Mouse (Mus musculus): ENCODE data around the gene Tgm1. TPM values are rescaled to one million over a fixed set of nuclear protein-coding genes. Genes with fewer than 3 reads are reported as not detected.

Gene Tgm1
- polyA plus RNA-seq, 1 experiment, result 0.96 TPM

- no peak for TF ChIP-seq POLR2A (IDR thresholded peaks at IDR 0.05; ENCODE audit: borderline replicate concordance, extremely low read depth, insufficient read depth, insufficient read length, poor library complexity, severe bottlenecking)
- TF ChIP-seq CTCF (IDR thresholded peaks at IDR 0.05; ENCODE audit: borderline replicate concordance, extremely low read depth, insufficient read depth, insufficient read length), result no peak
- DNase-seq (ENCODE audit: low read depth), result peak; percentile 14
Measured at GRCm38 (mm10) chr14:55722438-55722945, 8.8 kb upstream of the Tgm1 start.

- TF ChIP-seq POLR2A (IDR thresholded peaks at IDR 0.05; ENCODE audit: borderline replicate concordance, extremely low read depth, insufficient read depth, insufficient read length, poor library complexity, severe bottlenecking) (peak; percentile 44; the same call in 1 of the 2 replicates), CTCF (IDR thresholded peaks at IDR 0.05; ENCODE audit: borderline replicate concordance, extremely low read depth, insufficient read depth, insufficient read length) (peak; percentile 94)
- peak; percentile 98 for DNase-seq (ENCODE audit: low read depth)
Measured at GRCm38 (mm10) chr14:55721700-55722437, 8.1 kb upstream of the Tgm1 start, which contains the start of gene Rabggta. Gene Rabggta (minus strand): TSS chr14:55722263.

DNA sequence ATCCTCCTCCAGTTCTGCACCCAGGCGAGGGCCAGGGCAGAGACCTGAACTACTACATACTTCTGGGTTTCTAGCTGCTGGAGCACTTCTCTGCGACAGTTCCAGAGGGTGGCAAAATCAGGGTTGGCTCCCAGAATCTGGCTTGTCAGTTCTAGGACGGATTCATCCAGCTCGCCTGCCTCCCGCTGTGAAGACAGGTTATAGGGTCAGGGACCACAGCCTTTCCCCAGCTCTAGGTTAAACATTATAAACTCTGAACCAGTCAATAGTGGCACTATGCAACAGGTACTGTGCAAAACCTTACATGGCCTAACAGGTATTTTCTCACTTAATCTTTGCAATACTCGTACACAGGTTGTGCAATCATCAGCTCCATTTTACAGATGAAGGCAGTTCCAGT lies 7.3 kb upstream of the Tgm1 start:
- no peak for DNase-seq (ENCODE audit: low read depth)
- TF ChIP-seq CTCF (IDR thresholded peaks at IDR 0.05; ENCODE audit: borderline replicate concordance, extremely low read depth, insufficient read depth, insufficient read length) (no peak), POLR2A (IDR thresholded peaks at IDR 0.05; ENCODE audit: borderline replicate concordance, extremely low read depth, insufficient read depth, insufficient read length, poor library complexity, severe bottlenecking) (no peak)

GRCm38 (mm10) chr14:55720666-55721065 lies 6.9 kb upstream of the Tgm1 start:
- TF ChIP-seq POLR2A (IDR thresholded peaks at IDR 0.05; ENCODE audit: borderline replicate concordance, extremely low read depth, insufficient read depth, insufficient read length, poor library complexity, severe bottlenecking) (no peak), CTCF (IDR thresholded peaks at IDR 0.05; ENCODE audit: borderline replicate concordance, extremely low read depth, insufficient read depth, insufficient read length) (no peak)
- DNase-seq (ENCODE audit: low read depth), result no peak

- no peak for TF ChIP-seq POLR2A (IDR thresholded peaks at IDR 0.05; ENCODE audit: borderline replicate concordance, extremely low read depth, insufficient read depth, insufficient read length, poor library complexity, severe bottlenecking)
- TF ChIP-seq CTCF (IDR thresholded peaks at IDR 0.05; ENCODE audit: borderline replicate concordance, extremely low read depth, insufficient read depth, insufficient read length), result no peak
- no peak for DNase-seq (ENCODE audit: low read depth)
Measured at GRCm38 (mm10) chr14:55719737-55720136, 6.0 kb upstream of the Tgm1 start.

- TF ChIP-seq POLR2A (IDR thresholded peaks at IDR 0.05; ENCODE audit: borderline replicate concordance, extremely low read depth, insufficient read depth, insufficient read length, poor library complexity, severe bottlenecking), result no peak
- TF ChIP-seq CTCF (IDR thresholded peaks at IDR 0.05; ENCODE audit: borderline replicate concordance, extremely low read depth, insufficient read depth, insufficient read length), result no peak
- DNase-seq (ENCODE audit: low read depth), result no peak
Measured at GRCm38 (mm10) chr14:55716884-55717283, 3.2 kb upstream of the Tgm1 start.

DNA sequence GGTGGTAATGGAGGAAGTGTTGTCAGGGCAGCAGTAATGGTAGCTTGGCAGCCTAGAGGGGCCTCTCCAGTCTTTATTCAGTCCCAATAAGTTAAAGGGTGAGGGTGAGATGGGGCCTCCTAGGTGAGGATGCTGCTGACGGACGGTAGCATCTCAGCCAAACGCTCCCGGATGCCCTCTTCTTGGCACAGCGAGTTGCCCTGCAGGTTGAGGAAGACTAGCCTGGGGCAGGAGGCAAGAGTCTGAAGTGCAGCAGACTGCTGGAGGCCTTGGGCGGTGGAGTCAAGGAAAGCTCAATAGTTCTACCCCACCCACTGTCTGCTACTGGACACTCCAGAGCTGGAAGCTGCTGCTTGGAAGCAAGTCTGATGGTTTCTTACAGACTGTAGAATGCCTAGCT lies 2.5 kb upstream of the Tgm1 start:
- DNase-seq (ENCODE audit: low read depth), result no peak
- TF ChIP-seq POLR2A (IDR thresholded peaks at IDR 0.05; ENCODE audit: borderline replicate concordance, extremely low read depth, insufficient read depth, insufficient read length, poor library complexity, severe bottlenecking) (no peak), CTCF (IDR thresholded peaks at IDR 0.05; ENCODE audit: borderline replicate concordance, extremely low read depth, insufficient read depth, insufficient read length) (no peak)

GRCm38 (mm10) chr14:55714893-55715292 lies 1.2 kb upstream of the Tgm1 start:
- no peak for DNase-seq (ENCODE audit: low read depth)
- TF ChIP-seq POLR2A (IDR thresholded peaks at IDR 0.05; ENCODE audit: borderline replicate concordance, extremely low read depth, insufficient read depth, insufficient read length, poor library complexity, severe bottlenecking), result no peak
- TF ChIP-seq CTCF (IDR thresholded peaks at IDR 0.05; ENCODE audit: borderline replicate concordance, extremely low read depth, insufficient read depth, insufficient read length), result no peak

DNA sequence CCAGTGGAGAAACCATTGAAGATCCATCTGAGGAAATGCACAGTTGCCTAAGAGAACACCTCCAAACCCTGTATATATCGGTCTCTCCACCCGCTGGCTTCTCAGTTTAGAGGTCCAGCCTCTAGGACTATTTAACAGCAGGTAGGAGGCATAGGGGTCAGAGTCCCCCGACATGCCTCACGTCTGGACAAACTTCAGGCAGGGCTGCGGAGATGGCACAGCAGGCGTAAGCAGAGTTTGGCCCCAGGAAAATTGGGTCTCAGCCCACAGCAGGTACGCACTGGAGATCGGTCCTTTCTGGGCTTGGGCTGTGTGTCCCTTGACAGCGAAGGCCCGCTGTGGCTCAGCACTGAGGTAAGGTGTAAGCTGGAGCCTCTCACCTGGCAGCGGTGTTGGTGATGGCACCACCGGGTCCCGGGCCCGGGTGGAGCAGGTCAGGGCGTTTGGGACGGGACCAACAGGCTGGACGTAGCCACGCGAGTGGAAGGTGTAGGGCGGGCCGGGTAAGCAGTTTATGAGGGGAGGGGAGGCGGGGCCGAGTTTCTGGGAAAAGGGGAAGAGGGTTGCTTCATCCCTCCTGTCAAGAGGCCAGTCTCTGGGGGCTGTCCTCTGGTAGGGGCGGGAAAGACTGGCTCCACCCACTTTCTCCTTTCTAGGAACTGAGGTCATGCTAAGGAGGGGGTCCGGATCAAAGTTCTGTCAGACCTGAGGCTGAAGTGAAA lies 558 bp downstream of the Tgm1 start:
- no peak for DNase-seq (ENCODE audit: low read depth)
- no peak for TF ChIP-seq POLR2A (IDR thresholded peaks at IDR 0.05; ENCODE audit: borderline replicate concordance, extremely low read depth, insufficient read depth, insufficient read length, poor library complexity, severe bottlenecking)
- no peak for TF ChIP-seq CTCF (IDR thresholded peaks at IDR 0.05; ENCODE audit: borderline replicate concordance, extremely low read depth, insufficient read depth, insufficient read length)

DNA sequence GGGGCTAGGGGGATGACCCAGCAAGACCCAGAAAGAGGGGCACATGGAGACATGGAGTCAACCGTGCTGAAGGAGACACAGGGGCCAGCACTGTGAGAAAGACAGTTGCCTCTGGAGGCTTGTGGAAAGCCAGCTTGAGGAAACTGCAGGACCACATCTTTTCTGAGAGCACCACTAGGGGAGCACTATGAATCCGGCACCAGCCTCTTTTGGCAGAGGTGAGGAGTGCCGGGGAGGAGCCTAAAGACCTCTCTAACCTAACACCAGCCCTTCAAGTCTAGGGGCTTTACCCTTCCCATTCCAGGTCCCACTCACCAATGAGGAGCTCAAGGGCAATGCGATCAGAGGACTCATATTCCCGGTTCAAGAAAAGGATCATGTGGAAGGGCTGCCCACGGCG lies 1.9 kb downstream of the Tgm1 start:
- no peak for DNase-seq (ENCODE audit: low read depth)
- TF ChIP-seq CTCF (IDR thresholded peaks at IDR 0.05; ENCODE audit: borderline replicate concordance, extremely low read depth, insufficient read depth, insufficient read length), result no peak
- no peak for TF ChIP-seq POLR2A (IDR thresholded peaks at IDR 0.05; ENCODE audit: borderline replicate concordance, extremely low read depth, insufficient read depth, insufficient read length, poor library complexity, severe bottlenecking)

DNA sequence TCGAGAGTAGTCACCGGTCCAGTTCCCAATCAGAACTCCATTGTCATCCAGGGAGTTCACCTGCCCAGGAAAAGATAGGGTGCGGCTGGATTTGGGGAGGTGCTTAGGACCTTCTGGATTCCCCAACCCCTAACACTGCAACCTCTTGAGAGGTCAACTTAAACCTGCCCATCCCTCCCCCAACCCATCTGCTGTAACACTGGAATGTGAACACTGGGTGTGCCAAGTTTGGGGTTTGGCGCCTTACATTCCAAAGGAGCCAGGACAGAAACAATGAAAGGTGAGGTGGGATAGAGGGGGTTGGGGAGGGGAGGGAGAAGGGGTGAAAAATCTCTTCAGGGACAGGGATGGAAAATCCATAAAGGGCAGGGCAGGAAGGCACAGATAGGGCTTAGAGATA lies 4.2 kb downstream of the Tgm1 start:
- no peak for TF ChIP-seq POLR2A (IDR thresholded peaks at IDR 0.05; ENCODE audit: borderline replicate concordance, extremely low read depth, insufficient read depth, insufficient read length, poor library complexity, severe bottlenecking)
- TF ChIP-seq CTCF (IDR thresholded peaks at IDR 0.05; ENCODE audit: borderline replicate concordance, extremely low read depth, insufficient read depth, insufficient read length), result no peak

More for the DNA sequence above, 4.2 kb downstream of the Tgm1 start:
- DNase-seq (ENCODE audit: low read depth), result no peak
